Mouse (Mus musculus): Measurements from ENCODE around the gene Perm1. TPM values are rescaled to one million over a fixed set of nuclear protein-coding genes. Genes with fewer than 3 reads are reported as not detected.

Perm1 gene
- polyA plus RNA-seq, 1 experiment from 2014 or later = 1.1 TPM

DNA sequence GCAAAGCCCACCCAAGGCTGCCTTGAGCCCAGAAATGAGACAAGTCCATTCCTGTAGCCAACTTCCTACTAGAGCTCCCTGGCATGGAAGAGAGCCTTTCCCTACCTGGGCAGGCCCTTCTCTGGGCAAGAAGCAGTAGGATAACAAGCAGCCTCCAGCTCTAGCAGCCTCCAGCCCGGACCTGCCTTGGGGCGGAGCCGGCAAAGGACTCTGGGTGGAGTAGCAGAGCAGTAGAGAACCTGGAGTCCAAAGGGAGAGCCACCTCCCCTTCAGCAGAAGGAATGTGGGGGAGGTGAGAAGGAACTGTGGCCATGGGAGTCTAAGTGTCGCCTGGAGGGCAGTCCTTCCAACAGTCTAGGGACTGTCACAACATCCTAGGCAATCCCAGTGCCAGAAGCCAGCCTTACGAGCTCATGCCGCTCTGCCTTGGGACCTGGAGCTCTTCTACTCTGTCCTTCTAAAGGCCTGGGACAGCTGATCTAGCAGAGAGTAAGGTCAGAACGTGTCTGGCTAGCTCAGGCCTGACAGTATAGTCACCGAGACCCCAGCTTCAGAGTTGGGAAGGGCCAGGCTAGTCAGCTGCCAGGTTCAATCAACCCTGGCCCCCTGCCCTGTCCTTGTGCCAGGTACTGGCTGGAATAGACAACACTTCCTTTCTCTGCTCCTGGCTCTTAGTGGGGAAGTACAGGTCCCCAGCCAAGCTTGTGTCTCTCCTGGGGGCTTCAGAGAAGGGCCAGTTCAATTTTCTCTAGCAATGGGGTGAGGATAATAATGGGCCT is 23.1 kb upstream of the Perm1 start:
- Histone ChIP-seq H3K4me1 (peaks cover 97% of the 10 kb centered on the region), H3K36me3 (peaks cover 62% of the 10 kb centered on the region), H3K4me3 (peak overlapping the region; percentile 22), H3K27me3 (ENCODE audit: low read depth, poor library complexity, severe bottlenecking) (peaks cover 14% of the 10 kb centered on the region; the same call in 1 of the 2 replicates), H3K9me3 (replicated peaks) (no peaks in the 10 kb centered on the region), H3K27ac (replicated peaks) (0 out of 2 replicates have a peak overlapping the region, but pooled peaks have one; percentile 2)
- no peak for DNase-seq (ENCODE audit: low spot score)
- 53% methylated on average over 8 of the region's 8 CpGs for WGBS

DNA sequence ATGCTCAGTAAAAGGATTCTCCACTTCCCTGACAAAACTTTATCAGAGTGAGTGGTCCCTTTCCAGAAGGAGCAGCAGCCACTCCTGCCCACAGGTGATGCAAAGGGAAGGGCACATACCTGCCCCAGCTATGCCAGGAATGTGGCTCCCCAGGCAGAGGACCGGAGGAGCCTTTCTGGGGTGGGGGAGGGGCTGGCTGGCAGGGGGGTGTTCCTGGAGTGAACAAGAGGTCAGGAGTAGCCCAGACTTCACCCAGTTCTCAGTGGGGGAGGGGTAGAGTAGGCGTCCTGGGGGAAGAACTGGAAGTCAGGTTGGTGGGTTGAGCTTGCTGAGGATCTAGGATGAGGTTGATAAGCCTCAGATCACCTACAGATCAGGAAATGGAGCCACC is 22.5 kb upstream of the Perm1 start:
- H3K4me1 ChIP-seq = peaks cover 95% of the 10 kb centered on the region
- peaks cover 14% of the 10 kb centered on the region; the same call in 1 of the 2 replicates for H3K27me3 ChIP-seq (ENCODE audit: low read depth, poor library complexity, severe bottlenecking)
- H3K27ac ChIP-seq (replicated peaks) = no peak overlapping the region; the same call in 1 of the 2 replicates
- no peak for DNase-seq (ENCODE audit: low spot score)
- H3K4me3 ChIP-seq = 0 out of 2 replicates have a peak overlapping the region, but pooled peaks have one; percentile 4
- WGBS = 31% methylated on average over 2 of the region's 2 CpGs
- peaks cover 56% of the 10 kb centered on the region for H3K36me3 ChIP-seq
- no peaks in the 10 kb centered on the region for H3K9me3 ChIP-seq (replicated peaks)

DNA sequence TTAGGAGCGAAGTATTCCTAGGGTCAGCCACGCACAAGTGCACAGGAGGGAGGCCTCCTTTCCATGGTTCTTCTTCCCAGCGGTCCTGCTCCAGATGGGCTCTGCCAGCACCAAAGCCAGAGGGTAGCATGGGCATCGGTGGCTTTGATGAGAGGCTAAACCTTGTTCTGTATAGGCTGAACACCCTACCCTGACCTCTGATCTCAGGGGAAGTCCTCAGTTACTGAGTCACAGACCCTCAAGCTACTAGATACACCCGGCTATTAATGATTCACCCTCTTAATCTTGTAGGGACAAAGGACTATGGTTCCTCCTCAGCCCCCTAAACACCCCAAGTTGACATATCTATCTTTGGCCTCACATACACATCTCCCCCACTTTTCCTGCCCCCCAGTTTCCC is 21.8 kb upstream of the Perm1 start:
- peak overlapping the region; percentile 19; the same call in 1 of the 2 replicates for H3K27ac ChIP-seq (replicated peaks)
- peaks cover 55% of the 10 kb centered on the region for H3K36me3 ChIP-seq
- no peak for DNase-seq (ENCODE audit: low spot score)
- H3K4me3 ChIP-seq = peak overlapping the region; percentile 94
- H3K9me3 ChIP-seq (replicated peaks) = no peaks in the 10 kb centered on the region
- 66% methylated on average over 5 of the region's 5 CpGs for WGBS
- H3K4me1 ChIP-seq = peaks cover 95% of the 10 kb centered on the region
- H3K27me3 ChIP-seq (ENCODE audit: low read depth, poor library complexity, severe bottlenecking) = peaks cover 14% of the 10 kb centered on the region; the same call in 1 of the 2 replicates

DNA sequence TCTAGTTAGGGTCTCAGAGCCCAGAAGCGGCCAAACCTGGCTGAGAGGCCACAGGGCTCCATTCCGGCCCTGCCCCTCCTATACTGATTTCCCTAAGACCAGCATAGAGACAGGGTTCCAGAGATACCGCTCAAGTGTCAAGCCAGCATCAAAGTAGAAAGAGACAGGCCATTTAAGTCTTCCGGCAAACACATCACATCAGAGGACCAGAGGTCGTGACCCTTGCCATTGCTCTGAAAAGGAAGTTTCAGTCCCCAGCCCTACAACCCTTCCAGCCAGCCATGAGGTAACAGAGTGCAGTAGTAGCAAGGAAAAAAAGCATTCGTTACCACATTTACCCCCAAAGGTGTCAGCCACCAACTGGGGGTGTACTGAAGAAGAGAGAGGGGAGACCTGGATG is 21.3 kb upstream of the Perm1 start:
- peak overlapping the region; percentile 19; the same call in 1 of the 2 replicates for H3K27ac ChIP-seq (replicated peaks)

DNA sequence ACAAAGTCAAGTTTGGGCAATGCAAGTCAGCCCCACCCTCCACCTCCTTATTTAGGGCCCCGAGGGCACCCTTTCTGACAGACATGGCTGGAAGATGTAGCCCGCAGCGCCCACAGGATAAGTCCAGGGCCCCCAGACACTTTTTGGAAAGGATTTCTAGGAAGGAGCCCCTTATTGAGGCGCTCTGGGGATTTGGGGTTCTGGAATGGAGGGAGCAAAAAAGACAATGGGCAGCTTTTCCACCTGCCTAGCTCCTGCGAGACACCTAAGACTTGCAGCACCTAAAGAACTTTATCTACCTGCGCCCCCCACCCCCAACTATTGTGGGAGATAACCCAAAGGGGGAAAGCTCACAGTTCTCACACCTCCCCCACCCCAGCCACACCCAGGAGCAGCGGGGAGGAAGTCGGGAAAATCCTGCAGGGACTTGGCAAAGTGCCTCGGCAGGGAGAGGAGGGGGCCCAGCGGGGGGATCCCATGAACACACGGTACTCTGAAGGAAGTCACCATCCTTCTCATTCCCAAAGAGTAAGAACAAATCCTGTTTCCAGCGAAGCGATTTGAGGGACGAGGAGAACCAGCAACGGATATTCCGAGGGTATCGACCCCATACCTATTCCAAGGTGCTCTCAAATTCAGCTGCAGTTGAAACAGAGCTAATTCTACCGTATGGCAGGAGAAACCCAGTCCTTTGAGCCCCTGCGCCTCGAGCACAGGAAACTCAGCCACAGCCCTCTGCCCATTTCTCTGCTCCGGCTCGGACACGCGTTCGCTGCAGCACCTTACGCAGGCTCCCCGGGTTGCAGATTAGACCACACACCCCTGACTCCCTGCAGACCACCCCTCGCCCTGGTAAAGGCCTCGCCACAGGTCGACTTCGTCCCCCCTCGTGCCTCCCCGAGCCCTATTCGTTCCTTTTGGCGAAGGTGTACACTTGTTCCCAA is 19.5 kb upstream of the Perm1 start:
- WGBS = 4% methylated on average over 35 of the region's 35 CpGs
- Histone ChIP-seq H3K4me3 (peak overlapping the region; percentile 94), H3K9me3 (replicated peaks) (no peaks in the 10 kb centered on the region), H3K36me3 (peaks cover 43% of the 10 kb centered on the region), H3K4me1 (peaks cover 73% of the 10 kb centered on the region), H3K27me3 (ENCODE audit: low read depth, poor library complexity, severe bottlenecking) (peaks cover 19% of the 10 kb centered on the region; the same call in 1 of the 2 replicates), H3K27ac (replicated peaks) (peak overlapping the region; percentile 95)
- DNase-seq (ENCODE audit: low spot score) = peak; percentile 48

More for the DNA sequence above, 21.3 kb upstream of the Perm1 start:
- Histone ChIP-seq H3K9me3 (replicated peaks) (no peaks in the 10 kb centered on the region), H3K27me3 (ENCODE audit: low read depth, poor library complexity, severe bottlenecking) (peaks cover 14% of the 10 kb centered on the region; the same call in 1 of the 2 replicates), H3K4me3 (peak overlapping the region; percentile 94), H3K4me1 (peaks cover 92% of the 10 kb centered on the region), H3K36me3 (peaks cover 55% of the 10 kb centered on the region)
- DNase-seq (ENCODE audit: low spot score) = no peak
- WGBS = 14% methylated on average over 6 of the region's 6 CpGs

DNA sequence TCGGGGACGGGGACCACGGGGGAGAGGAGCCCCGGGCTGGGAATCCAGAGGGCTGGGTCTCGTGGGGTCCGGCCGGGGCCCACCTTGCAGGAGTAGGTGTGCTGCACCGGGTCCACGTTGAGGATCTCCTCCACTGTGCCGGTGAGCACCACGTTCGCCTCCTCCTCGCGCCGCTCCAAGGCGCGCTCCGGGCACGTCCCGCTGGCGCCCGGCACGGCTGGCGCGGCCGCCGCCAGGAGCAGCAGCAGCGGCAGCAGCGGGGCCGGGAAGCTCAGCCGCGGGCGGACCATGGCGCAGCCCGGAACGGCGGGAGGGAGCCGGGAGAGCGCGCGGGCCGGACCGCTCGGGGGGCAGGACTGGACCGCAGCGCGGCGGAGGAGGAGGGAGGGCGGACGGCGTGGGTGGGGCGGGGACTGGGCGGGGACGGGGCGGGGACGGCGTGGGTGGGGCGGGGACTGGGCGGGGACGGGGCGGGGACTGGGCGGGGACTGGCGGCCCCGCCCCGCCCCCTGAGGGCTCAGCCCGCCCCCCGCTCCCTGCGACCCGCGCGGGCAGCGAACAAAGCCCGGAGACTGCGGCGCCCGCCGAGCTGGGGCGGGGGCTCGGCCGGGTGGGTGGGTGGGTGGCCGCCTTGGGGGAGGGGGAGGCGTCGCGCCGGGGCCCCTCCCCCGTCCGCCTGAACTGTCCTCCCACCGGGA is 18.4 kb upstream of the Perm1 start, which contains the start of gene Agrn:
Gene Agrn (minus strand): TSS at position 358 of the 698 bp plus-strand sequence.
- Histone ChIP-seq H3K27ac (replicated peaks) (peak within 1 kb of the TSS; percentile 95), H3K4me3 (peak within 1 kb of the TSS; percentile 94), H3K36me3 (peaks cover 32% of the 10 kb centered on the region), H3K4me1 (peaks cover 66% of the 10 kb centered on the region), H3K27me3 (ENCODE audit: low read depth, poor library complexity, severe bottlenecking) (peaks cover 23% of the 10 kb centered on the region), H3K9me3 (replicated peaks) (no peaks in the 10 kb centered on the region)
- DNase-seq (ENCODE audit: low spot score) = no peak
- under 1% methylated on average over 40 of the region's 88 CpGs for WGBS

DNA sequence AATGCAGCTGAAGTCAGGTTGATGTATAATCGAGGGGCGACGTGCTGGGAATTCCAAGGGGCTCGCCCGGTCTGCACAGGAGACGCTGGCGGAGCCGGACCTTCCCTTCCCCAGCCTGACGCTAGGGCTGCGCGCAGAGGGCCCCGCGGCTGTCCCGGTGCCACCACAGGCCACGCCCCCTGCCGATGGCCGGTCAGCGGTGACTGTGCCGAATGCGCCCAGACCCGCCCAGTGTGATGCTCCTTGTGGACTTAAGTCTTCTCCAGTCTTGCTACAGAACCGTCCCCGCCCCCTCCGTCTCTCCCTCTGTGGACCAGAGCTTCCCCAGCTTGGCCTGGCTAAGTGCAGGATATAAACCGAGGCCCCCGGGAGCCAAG is 17.9 kb upstream of the Perm1 start:
- no peaks in the 10 kb centered on the region for H3K9me3 ChIP-seq (replicated peaks)
- peak overlapping the region; percentile 94 for H3K4me3 ChIP-seq
- DNase-seq (ENCODE audit: low spot score) = peak; percentile 97
- under 1% methylated on average over 16 of the region's 26 CpGs for WGBS
- peaks cover 66% of the 10 kb centered on the region for H3K4me1 ChIP-seq
- peaks cover 29% of the 10 kb centered on the region for H3K27me3 ChIP-seq (ENCODE audit: low read depth, poor library complexity, severe bottlenecking)
- peaks cover 27% of the 10 kb centered on the region for H3K36me3 ChIP-seq
- H3K27ac ChIP-seq (replicated peaks) = peak overlapping the region; percentile 95

DNA sequence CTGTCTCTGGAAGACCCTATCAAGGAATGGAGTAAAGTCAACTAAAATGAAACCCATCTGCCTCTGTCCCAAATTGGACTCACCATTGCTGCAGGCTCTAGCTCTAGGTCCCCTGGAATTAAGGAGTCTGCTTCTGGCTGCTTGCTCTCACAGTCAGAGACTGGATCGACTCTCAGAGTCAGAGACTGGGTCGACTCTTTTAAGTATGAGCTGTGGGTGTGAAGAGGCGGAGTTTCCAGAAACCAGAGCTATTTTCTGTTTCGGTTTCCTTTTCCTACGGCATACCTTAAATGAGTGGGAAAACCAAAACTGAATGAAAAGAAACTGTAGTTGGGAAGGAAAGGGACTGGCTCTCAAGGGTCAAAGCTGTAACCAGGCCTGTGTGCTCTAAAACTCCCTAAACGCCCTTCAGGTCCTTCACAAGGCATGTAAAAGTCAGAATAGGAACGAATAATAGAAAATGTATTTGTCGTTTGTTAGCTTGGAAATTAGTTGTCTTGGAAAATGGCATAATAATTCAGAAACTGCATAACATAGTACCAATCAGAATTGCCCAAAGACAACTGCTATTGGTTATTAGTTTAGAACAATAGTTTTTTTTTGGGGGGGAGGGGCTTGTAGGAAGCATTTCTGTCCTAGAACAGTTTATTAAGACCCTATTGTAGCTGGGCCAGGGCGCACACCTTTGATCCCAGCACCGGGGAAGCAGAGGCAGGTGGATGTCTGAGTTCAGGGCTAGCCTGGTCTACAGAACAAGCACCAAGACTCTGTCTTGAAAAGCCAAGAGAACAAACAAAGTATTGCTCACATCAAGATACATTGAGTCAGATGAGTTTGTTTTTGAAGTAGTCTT is 14.8 kb upstream of the Perm1 start, which contains the start of gene Isg15:
Gene Isg15 (minus strand): TSS at position 196 of the 853 bp plus-strand sequence.
- no peak within 1 kb of the TSS for H3K4me3 ChIP-seq
- no peaks in the 10 kb centered on the region for H3K9me3 ChIP-seq (replicated peaks)
- H3K27ac ChIP-seq (replicated peaks) = no peak within 1 kb of the TSS
- H3K4me1 ChIP-seq = peaks cover 63% of the 10 kb centered on the region
- no peak for DNase-seq (ENCODE audit: low spot score)
- H3K36me3 ChIP-seq = peaks cover 2% of the 10 kb centered on the region; the same call in 1 of the 2 replicates
- peaks cover 41% of the 10 kb centered on the region for H3K27me3 ChIP-seq (ENCODE audit: low read depth, poor library complexity, severe bottlenecking)
- 66% methylated on average over 10 of the region's 10 CpGs for WGBS

DNA sequence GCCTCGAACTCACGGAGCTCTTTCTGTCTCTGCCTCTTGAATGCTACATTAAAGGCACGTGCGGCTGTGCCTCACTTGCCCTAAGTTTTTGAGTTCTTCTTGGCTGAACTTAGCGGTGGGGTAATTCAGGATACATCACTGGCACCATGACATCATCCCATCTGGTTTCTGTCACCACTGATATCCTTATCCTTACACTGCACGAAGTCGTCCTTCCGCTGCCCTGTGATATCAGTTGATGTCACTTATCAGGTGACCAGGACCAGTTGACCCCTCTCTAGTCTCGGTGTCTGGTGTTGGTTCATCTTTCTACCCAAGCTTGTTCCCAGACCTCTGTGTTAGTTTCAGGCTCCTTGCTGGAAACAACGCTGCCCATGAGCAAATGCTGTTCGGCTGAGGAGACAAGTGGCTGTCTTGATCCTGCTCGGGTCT is 13.2 kb upstream of the Perm1 start:
- Histone ChIP-seq H3K27me3 (ENCODE audit: low read depth, poor library complexity, severe bottlenecking) (peaks cover 40% of the 10 kb centered on the region), H3K27ac (replicated peaks) (peak overlapping the region; percentile 89), H3K36me3 (peaks cover 16% of the 10 kb centered on the region), H3K4me3 (peak overlapping the region; percentile 67), H3K4me1 (peaks cover 49% of the 10 kb centered on the region), H3K9me3 (replicated peaks) (no peaks in the 10 kb centered on the region)
- no peak for DNase-seq (ENCODE audit: low spot score)
- WGBS = 54% methylated on average over 12 of the region's 12 CpGs

DNA sequence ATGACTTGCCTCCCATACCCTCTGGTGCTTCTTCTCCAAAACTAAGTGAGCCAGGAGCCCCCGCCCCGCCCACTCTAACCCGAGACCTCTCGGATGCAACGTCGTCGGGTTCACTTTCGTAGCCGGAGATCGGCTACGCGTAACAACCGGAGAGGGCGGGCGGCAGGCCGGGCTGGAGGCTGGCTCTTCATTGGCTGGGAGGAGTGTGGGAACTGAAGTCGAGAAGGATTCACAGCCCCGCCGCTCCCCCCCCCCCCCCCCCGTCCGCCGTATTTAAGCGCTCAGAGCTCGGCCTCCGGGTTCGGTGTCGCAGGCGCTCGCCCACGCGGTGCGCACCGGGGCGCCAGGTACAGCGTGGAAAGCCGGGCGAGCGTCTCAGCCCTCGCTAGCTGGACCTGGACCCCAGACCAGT is 12.7 kb upstream of the Perm1 start, which contains the start of gene AW011738:
Gene AW011738 (plus strand): TSS at position 304 of the 412 bp plus-strand sequence.
- WGBS = under 1% methylated on average over 36 of the region's 39 CpGs
- peak; percentile 87 for DNase-seq (ENCODE audit: low spot score)

More for the DNA sequence above, 12.7 kb upstream of the Perm1 start, which contains the start of gene AW011738:
- peak within 1 kb of the TSS; percentile 89 for H3K27ac ChIP-seq (replicated peaks)
- H3K36me3 ChIP-seq = peaks cover 20% of the 10 kb centered on the region
- no peaks in the 10 kb centered on the region for H3K9me3 ChIP-seq (replicated peaks)
- peak within 1 kb of the TSS; percentile 67 for H3K4me3 ChIP-seq
- H3K27me3 ChIP-seq (ENCODE audit: low read depth, poor library complexity, severe bottlenecking) = peaks cover 40% of the 10 kb centered on the region
- peaks cover 46% of the 10 kb centered on the region for H3K4me1 ChIP-seq
